Mouse (Mus musculus) liver, postnatal 0 days (tissue): ENCODE measurements at regions not wholly inside any gene's neighbourhood (a gene's known extent, or its start where the extent isn't known, plus 50 kb on each side); places are given as distances from the start of the nearest gene placed in this dataset.

Experiments used
- ATAC-seq: fragments of 200-750 bp; cut with Nextera tagmentation; 2 replicates; pipeline ENCODE4 v1.8.0; 2017; ENCODE audit warnings: mild to moderate bottlenecking, moderate library complexity
- DNase-seq: peaks from one replicate; pipeline ENCODE4 v3.0.0-alpha.2; 2016
- H3K27ac ChIP-seq: fragments of 300-500 bp; sonication (generic); 2 replicates; pipeline ENCODE4 v1.5.1; 2014; ENCODE audit warnings: antibody characterized with exemption, moderate library complexity, mild to moderate bottlenecking, low read depth
- H3K27me3 ChIP-seq: fragments of 300-500 bp; sonication (generic); 2 replicates; pipeline ENCODE4 v1.6.1; 2014; ENCODE audit warnings: low read length, control low read depth, mixed read lengths; ENCODE audit not compliant: insufficient read depth
- H3K36me3 ChIP-seq: fragments of 300-500 bp; sonication (generic); replicated peaks from 2 replicates; pipeline ENCODE4 v1.6.1; 2014; ENCODE audit warnings: mild to moderate bottlenecking, control low read depth, low read length, moderate library complexity, mixed read lengths; ENCODE audit not compliant: insufficient read depth
- H3K4me1 ChIP-seq: fragments of 300-500 bp; sonication (generic); 2 replicates; pipeline ENCODE4 v1.6.1; 2014; ENCODE audit warnings: antibody characterized with exemption, mild to moderate bottlenecking, control low read depth; ENCODE audit not compliant: insufficient read depth
- H3K4me2 ChIP-seq: fragments of 300-500 bp; sonication (generic); 2 replicates; pipeline ENCODE4 v1.6.1; 2014; ENCODE audit warnings: low read depth, mild to moderate bottlenecking, low read length, moderate library complexity, mixed read lengths
- H3K4me3 ChIP-seq: fragments of 300-500 bp; sonication (generic); 2 replicates; pipeline ENCODE4 v1.5.1; 2014; ENCODE audit warnings: low read depth, low read length
- H3K9ac ChIP-seq: fragments of 300-500 bp; sonication (generic); replicated peaks from 2 replicates; pipeline ENCODE4 v1.6.1; 2014; ENCODE audit warnings: mild to moderate bottlenecking, moderate library complexity
- H3K9me3 ChIP-seq: fragments of 300-500 bp; sonication (generic); 2 replicates; pipeline ENCODE4 v1.6.1; 2016; ENCODE audit warnings: mild to moderate bottlenecking, control low read depth, low read length, mixed read lengths
- CTCF ChIP-seq: sonication (generic); IDR thresholded peaks from 2 replicates; pipeline ENCODE4 v1.5.1; 2016; ENCODE audit warnings: antibody characterized with exemption, low read depth
- EP300 ChIP-seq: IDR thresholded peaks from 2 replicates; pipeline ENCODE4 v1.6.1; 2016; ENCODE audit warnings: antibody characterized with exemption, low read depth, mild to moderate bottlenecking
- WGBS: fragments of 180-500 bp; shearing (Covaris S2); extraction: QIAGEN DNeasy Blood & Tissue Kit; methylation state at CpG from one replicate; pipeline ENCODE4 v1.1.7; 2014; ENCODE audit not compliant: insufficient replicate concordance; 5-methylcytosine and 5-hydroxymethylcytosine counted together

GRCm38 (mm10) chr6:59142050-59142449, 66.6 kb upstream of the Tigd2 start:
- TF ChIP-seq EP300 (no peak), CTCF (no peak)
- H3K9me3 ChIP-seq = no peaks in the 10 kb centered on the region

DNA sequence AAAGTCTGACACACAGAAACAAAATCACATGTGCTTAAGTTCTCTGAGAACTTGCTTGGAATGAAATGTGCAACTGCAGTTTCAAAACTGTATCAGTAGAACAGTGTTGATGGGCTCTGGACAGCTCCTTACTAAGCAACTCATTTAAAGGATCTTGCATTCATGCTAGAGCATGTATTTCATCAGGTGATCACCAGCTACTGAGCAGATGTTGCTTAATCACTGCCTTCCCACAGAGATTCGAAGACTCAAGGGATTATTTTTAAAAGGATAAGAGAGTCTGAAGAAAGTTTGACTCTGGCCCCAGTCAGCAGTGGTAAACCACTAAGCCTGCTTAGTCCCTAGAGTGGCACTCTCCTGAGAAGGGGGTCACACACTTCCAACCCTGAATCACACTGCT, 61.2 kb upstream of the Tigd2 start:
- no peak for DNase-seq
- Histone ChIP-seq H3K27ac (no peak overlapping the region), H3K4me2 (no peak overlapping the region), H3K9me3 (no peaks in the 10 kb centered on the region), H3K4me1 (no peaks in the 10 kb centered on the region), H3K4me3 (no peak overlapping the region), H3K36me3 (no peaks in the 10 kb centered on the region), H3K27me3 (no peaks in the 10 kb centered on the region), H3K9ac (no peak overlapping the region)
- WGBS = 30% methylated on average over 1 of the region's 1 CpGs
- ATAC-seq = no peak
- TF ChIP-seq EP300 (no peak), CTCF (no peak)

More at GRCm38 (mm10) chr6:59142050-59142449, 66.6 kb upstream of the Tigd2 start:
- no peak overlapping the region for H3K27ac ChIP-seq
- no peaks in the 10 kb centered on the region for H3K4me1 ChIP-seq
- H3K36me3 ChIP-seq = no peaks in the 10 kb centered on the region
- no peak overlapping the region for H3K9ac ChIP-seq
- H3K4me3 ChIP-seq = no peak overlapping the region
- H3K27me3 ChIP-seq = no peaks in the 10 kb centered on the region
- no peak overlapping the region for H3K4me2 ChIP-seq
- DNase-seq (no peak), ATAC-seq (no peak)

- Histone ChIP-seq H3K9ac (no peak overlapping the region), H3K36me3 (no peaks in the 10 kb centered on the region), H3K27ac (no peak overlapping the region), H3K9me3 (no peaks in the 10 kb centered on the region), H3K27me3 (no peaks in the 10 kb centered on the region), H3K4me2 (no peak overlapping the region), H3K4me3 (no peak overlapping the region), H3K4me1 (no peaks in the 10 kb centered on the region)
- no peak for ATAC-seq
- TF ChIP-seq EP300 (no peak), CTCF (no peak)
- 34% methylated on average over 1 of the region's 1 CpGs for WGBS
- no peak for DNase-seq
Observed at GRCm38 (mm10) chr6:59155636-59156035, 53.0 kb upstream of the Tigd2 start.
